ENCODE assay signal across 16 mouse cellular contexts in the genomic region with DNA sequence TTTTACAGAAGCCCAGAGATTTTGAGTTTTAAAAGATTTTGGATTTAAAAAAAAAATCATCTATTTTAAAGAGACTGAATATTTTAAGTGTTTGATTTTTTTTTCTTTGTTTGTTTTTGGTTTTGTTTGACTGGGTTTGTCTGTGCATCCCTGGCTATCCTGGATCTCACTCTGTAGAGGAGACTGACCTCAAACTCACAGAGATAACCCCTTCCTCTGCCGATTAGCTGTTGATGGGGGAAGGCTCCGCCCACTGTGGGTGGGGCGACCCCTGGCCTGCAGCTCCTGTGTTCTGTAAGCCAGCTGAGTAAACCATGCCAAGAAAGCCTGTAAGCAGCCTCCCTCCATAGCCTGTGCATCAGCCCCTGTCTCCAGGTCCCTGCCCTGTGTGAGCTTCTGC. TPM values are rescaled to one million over a fixed set of nuclear protein-coding genes. Genes with fewer than 3 reads are reported as not detected.
DNase-seq lines count a peak whose midpoint lies in the region; ATAC-seq and TF ChIP-seq lines count a peak whose summit lies in the region.
"Had no signal": no experiment of that assay in that cellular context is flagged by ENCODE, and none has a peak within 500 bp of the region (broad histone marks: within the 10 kb centered on the region; RNA-seq: fewer than 3 reads in every experiment).

No protein-coding gene starts in this region.

- H3K9ac ChIP-seq in forebrain, embryonic 14.5 days (ENCODE audit: low read length): no peak overlapping the region
- H3K9ac ChIP-seq in embryonic facial prominence, embryonic 11.5 days (replicated peaks; ENCODE audit: low read length): no peak overlapping the region
- H3K9ac ChIP-seq in liver, postnatal 0 days (replicated peaks): no peak overlapping the region
- H3K9ac ChIP-seq in heart, embryonic 11.5 days (ENCODE audit: low read depth, low read length): no peak overlapping the region
- H3K9ac ChIP-seq: forebrain, embryonic 12.5 days; limb, embryonic 13.5 days had no signal

- no peak overlapping the region for H3K4me2 ChIP-seq in forebrain, embryonic 14.5 days (ENCODE audit: low read length)
- H3K4me2 ChIP-seq in embryonic facial prominence, embryonic 11.5 days (ENCODE audit: low read depth, low read length): no peak overlapping the region
- no peak overlapping the region for H3K4me2 ChIP-seq in liver, postnatal 0 days (ENCODE audit: low read depth, low read length)
- no peak overlapping the region for H3K4me2 ChIP-seq in heart, embryonic 11.5 days
- H3K4me2 ChIP-seq: forebrain, embryonic 12.5 days; limb, embryonic 13.5 days had no signal

- H3K36me3 ChIP-seq in forebrain, embryonic 14.5 days (ENCODE audit: control insufficient read depth, insufficient read depth, low read length): no peaks in the 10 kb centered on the region
- no peaks in the 10 kb centered on the region for H3K36me3 ChIP-seq in forebrain, embryonic 10.5 days (replicated peaks)
- no peaks in the 10 kb centered on the region for H3K36me3 ChIP-seq in G1E (replicated peaks)
- no peaks in the 10 kb centered on the region for H3K36me3 ChIP-seq in embryonic facial prominence, embryonic 11.5 days (replicated peaks; ENCODE audit: control insufficient read depth, insufficient read depth, low read depth, low read length)
- H3K36me3 ChIP-seq in liver, postnatal 0 days (replicated peaks; ENCODE audit: insufficient read depth, low read length): no peaks in the 10 kb centered on the region
- no peaks in the 10 kb centered on the region for H3K36me3 ChIP-seq in heart, embryonic 11.5 days (ENCODE audit: control insufficient read depth, insufficient read depth, low read length)
- H3K36me3 ChIP-seq: forebrain, embryonic 12.5 days; limb, embryonic 13.5 days had no signal

- TF ChIP-seq EP300 in liver, postnatal 0 days (IDR thresholded peaks at IDR 0.05; ENCODE audit: low read depth): no peak

- intact Hi-C loops in left cerebral cortex, postnatal 14 days (cut with DNase I): no loop called here

- DNase-seq in forebrain, embryonic 14.5 days (ENCODE audit: low spot score): peak; percentile 16
- DNase-seq in forebrain, embryonic 10.5 days (ENCODE audit: extremely low spot score, low spot score): no peak
- no peak for DNase-seq in G1E (ENCODE audit: low spot score)
- DNase-seq in embryonic facial prominence, embryonic 11.5 days (ENCODE audit: low spot score): peak; percentile 24
- DNase-seq in liver, postnatal 0 days: peak; percentile 51
- DNase-seq in left cerebral cortex, postnatal 14 days (ENCODE audit: low spot score in 2 of 2): no peak
- DNase-seq in T-cell, adult 2 months (ENCODE audit: low spot score): no peak
- DNase-seq: cerebellum, adult 18-20 months; heart, adult 2 months; heart, postnatal 36 days; kidney, postnatal 25 days; layer of hippocampus, postnatal 36 days; lung, postnatal 36 days had no signal

- H3K4me3 ChIP-seq in forebrain, embryonic 14.5 days (ENCODE audit: low read depth, low read length): no peak overlapping the region
- H3K4me3 ChIP-seq in forebrain, embryonic 10.5 days: no peak overlapping the region
- H3K4me3 ChIP-seq in G1E (ENCODE audit: low read depth, low read length): peak overlapping the region; percentile 16; the same call in 1 of the 2 replicates
- no peak overlapping the region for H3K4me3 ChIP-seq in embryonic facial prominence, embryonic 11.5 days (ENCODE audit: low read depth, low read length)
- no peak overlapping the region for H3K4me3 ChIP-seq in liver, postnatal 0 days (ENCODE audit: low read depth, low read length)
- no peak overlapping the region for H3K4me3 ChIP-seq in heart, embryonic 11.5 days (ENCODE audit: low read depth, low read length)
- H3K4me3 ChIP-seq: forebrain, embryonic 12.5 days; heart, adult 2 months; limb, embryonic 13.5 days had no signal

- no peak overlapping the region for H3K27ac ChIP-seq in forebrain, embryonic 14.5 days (ENCODE audit: low read depth, low read length)
- no peak overlapping the region for H3K27ac ChIP-seq in forebrain, embryonic 10.5 days
- no peak overlapping the region for H3K27ac ChIP-seq in embryonic facial prominence, embryonic 11.5 days (replicated peaks; ENCODE audit: low read depth, low read length)
- no peak overlapping the region for H3K27ac ChIP-seq in liver, postnatal 0 days (ENCODE audit: low read depth)
- no peak overlapping the region for H3K27ac ChIP-seq in heart, embryonic 11.5 days (ENCODE audit: low read depth, low read length)
- H3K27ac ChIP-seq: forebrain, embryonic 12.5 days; heart, adult 2 months; limb, embryonic 13.5 days had no signal

- H3K9me3 ChIP-seq in forebrain, embryonic 14.5 days (replicated peaks; ENCODE audit: control insufficient read depth, low read length): no peaks in the 10 kb centered on the region
- no peaks in the 10 kb centered on the region for H3K9me3 ChIP-seq in forebrain, embryonic 10.5 days
- H3K9me3 ChIP-seq in G1E (replicated peaks): peaks cover 13% of the 10 kb centered on the region
- no peaks in the 10 kb centered on the region for H3K9me3 ChIP-seq in embryonic facial prominence, embryonic 11.5 days (replicated peaks; ENCODE audit: control insufficient read depth, low read length)
- H3K9me3 ChIP-seq in liver, postnatal 0 days (ENCODE audit: low read length): no peaks in the 10 kb centered on the region; the same call in 1 of the 2 replicates
- H3K9me3 ChIP-seq in heart, embryonic 11.5 days (replicated peaks; ENCODE audit: control insufficient read depth, low read length): no peaks in the 10 kb centered on the region
- H3K9me3 ChIP-seq: forebrain, embryonic 12.5 days; limb, embryonic 13.5 days had no signal

- no peak for ATAC-seq in forebrain, embryonic 14.5 days
- no peak for ATAC-seq in G1E (ENCODE audit: extremely low read depth, insufficient number of reproducible peaks, low FRiP score, poor library complexity, severe bottlenecking)
- no peak for ATAC-seq in embryonic facial prominence, embryonic 11.5 days (replicated peaks; ENCODE audit: insufficient number of reproducible peaks, low FRiP score, low TSS enrichment, low read depth)
- no peak for ATAC-seq in liver, postnatal 0 days
- ATAC-seq in heart, embryonic 11.5 days (replicated peaks; ENCODE audit: insufficient number of reproducible peaks, low FRiP score, low TSS enrichment): no peak

- H3K27me3 ChIP-seq in forebrain, embryonic 14.5 days (replicated peaks; ENCODE audit: control insufficient read depth, insufficient read depth, low read length): no peaks in the 10 kb centered on the region
- H3K27me3 ChIP-seq in forebrain, embryonic 10.5 days (ENCODE audit: poor library complexity, severe bottlenecking): no peaks in the 10 kb centered on the region
- no peaks in the 10 kb centered on the region for H3K27me3 ChIP-seq in G1E (ENCODE audit: insufficient read depth, low read length)
- H3K27me3 ChIP-seq in embryonic facial prominence, embryonic 11.5 days (ENCODE audit: control insufficient read depth, insufficient read depth, low read length): no peaks in the 10 kb centered on the region
- no peaks in the 10 kb centered on the region for H3K27me3 ChIP-seq in liver, postnatal 0 days (ENCODE audit: insufficient read depth, low read length)
- no peaks in the 10 kb centered on the region for H3K27me3 ChIP-seq in heart, embryonic 11.5 days (ENCODE audit: control insufficient read depth, insufficient read depth, low read length)
- H3K27me3 ChIP-seq: forebrain, embryonic 12.5 days; limb, embryonic 13.5 days had no signal

- WGBS in forebrain, embryonic 14.5 days: 15% methylated on average over 3 of the region's 3 CpGs
- 23% methylated on average over 3 of the region's 3 CpGs for WGBS in forebrain, embryonic 10.5 days
- 18% methylated on average over 3 of the region's 3 CpGs for WGBS in embryonic facial prominence, embryonic 11.5 days
- 19% methylated on average over 3 of the region's 3 CpGs for WGBS in liver, postnatal 0 days (ENCODE audit: insufficient replicate concordance)
- 9% methylated on average over 3 of the region's 3 CpGs for WGBS in heart, embryonic 11.5 days (ENCODE audit: insufficient replicate concordance)

- H3K4me1 ChIP-seq in forebrain, embryonic 14.5 days (ENCODE audit: control insufficient read depth, insufficient read depth, low read length): no peaks in the 10 kb centered on the region
- peaks cover 16% of the 10 kb centered on the region for H3K4me1 ChIP-seq in forebrain, embryonic 10.5 days
- H3K4me1 ChIP-seq in G1E (ENCODE audit: insufficient read depth, low read depth, low read length): peaks cover 29% of the 10 kb centered on the region
- no peaks in the 10 kb centered on the region for H3K4me1 ChIP-seq in embryonic facial prominence, embryonic 11.5 days (ENCODE audit: control insufficient read depth, insufficient read depth, low read length)
- peaks cover 12% of the 10 kb centered on the region for H3K4me1 ChIP-seq in liver, postnatal 0 days (ENCODE audit: insufficient read depth)
- no peaks in the 10 kb centered on the region for H3K4me1 ChIP-seq in heart, embryonic 11.5 days (ENCODE audit: control insufficient read depth, insufficient read depth, low read length)
- H3K4me1 ChIP-seq: forebrain, embryonic 12.5 days; limb, embryonic 13.5 days had no signal

- TF ChIP-seq CTCF in G1E (IDR thresholded peaks at IDR 0.05; ENCODE audit: low read depth, low read length): no peak
- TF ChIP-seq CTCF in liver, postnatal 0 days (IDR thresholded peaks at IDR 0.05; ENCODE audit: low read depth): no peak

RNA-seq across cellular contexts. Expression of gene Lcor, which starts 30.3 kb away (rescaled TPM):
- polyA plus RNA-seq in forebrain, embryonic 14.5 days (2014; fragmentation: Nextera tagmentation; extraction: Ambion mirVana): 16.8 and 20.1 TPM in 2 replicates
- polyA plus RNA-seq in forebrain, embryonic 10.5 days (2016; fragmentation: Nextera tagmentation; extraction: Ambion mirVana): 14.2 and 15.9 TPM in 2 replicates
- 26.5 and 44.5 TPM in 2 replicates for total RNA-seq in G1E (2014; fragmentation: Nextera tagmentation)
- 14.0 and 16.0 TPM in 2 replicates for total RNA-seq in G1E (2017)
- 1.9 and 2.9 TPM in 2 replicates for polyA plus RNA-seq in G1E (2012)
- 14.8 and 15.4 TPM in 2 replicates for polyA plus RNA-seq in embryonic facial prominence, embryonic 11.5 days (2014; fragmentation: Nextera tagmentation; extraction: Ambion mirVana)
- polyA plus RNA-seq in liver, postnatal 0 days (2015; fragmentation: Nextera tagmentation; extraction: Ambion mirVana): 7.9 and 9.0 TPM in 2 replicates
- 13.1 and 16.3 TPM in 2 replicates for polyA plus RNA-seq in heart, embryonic 11.5 days (2014; fragmentation: Nextera tagmentation; extraction: Ambion mirVana)
- 10 to 100 TPM; 15.0 to 16.4 TPM for total RNA-seq in left cerebral cortex, postnatal 14 days (2021)

Comparison
In these comparisons a context has a peak if more than half of its experiments do, and no peak if none do; other contexts are left out.
1. DNase-seq: peak in forebrain, embryonic 14.5 days (single experiment), embryonic facial prominence, embryonic 11.5 days (single experiment) and liver, postnatal 0 days (single experiment); none in forebrain, embryonic 10.5 days (single experiment), G1E (single experiment), left cerebral cortex, postnatal 14 days (0 of 2) and T-cell, adult 2 months (single experiment).